ENCODE assay signal across 11 mouse cellular contexts in genomic region chr3:115104802-115105493, GRCm38 (mm10).
DNase-seq lines count a peak whose midpoint lies in the region; ATAC-seq and TF ChIP-seq lines count a peak whose summit lies in the region.
"Had no signal": no experiment of that assay in that cellular context is flagged by ENCODE, and none has a peak within 500 bp of the region (broad histone marks: within the 10 kb centered on the region; RNA-seq: fewer than 3 reads in every experiment).

No protein-coding gene starts in this region.

- no peak overlapping the region for H3K9ac ChIP-seq in ES-E14 (ENCODE audit: insufficient read depth, low read depth, low read length, poor library complexity, severe bottlenecking)
- H3K9ac ChIP-seq in midbrain, embryonic 12.5 days (replicated peaks): no peak overlapping the region
- no peak overlapping the region for H3K9ac ChIP-seq in intestine, embryonic 15.5 days
- H3K9ac ChIP-seq: heart, embryonic 15.5 days; stomach, embryonic 15.5 days had no signal

- H3K27ac ChIP-seq in kidney, adult 2 months (ENCODE audit: insufficient read depth, low read depth, low read length): no peak overlapping the region
- no peak overlapping the region for H3K27ac ChIP-seq in ES-E14 (ENCODE audit: insufficient read depth, low read depth, low read length, poor library complexity, severe bottlenecking)
- no peak overlapping the region for H3K27ac ChIP-seq in midbrain, embryonic 12.5 days (replicated peaks)
- no peak overlapping the region for H3K27ac ChIP-seq in intestine, embryonic 15.5 days
- H3K27ac ChIP-seq: heart, embryonic 15.5 days; stomach, embryonic 15.5 days had no signal

- DNase-seq in kidney, adult 2 months: peak; percentile 10
- DNase-seq in kidney, adult 11 months: no peak
- peak; percentile 13 for DNase-seq in ES-E14 (ENCODE audit: low read depth, low spot score)
- DNase-seq in cerebellum, postnatal 10 days: peak; percentile 52 to 66
- no peak for DNase-seq in B cell, adult 2 months
- DNase-seq in ovary, postnatal 10 days (ENCODE audit: low spot score): no peak
- DNase-seq: kidney, postnatal 4 days had no signal

- TF ChIP-seq POLR2A in kidney, adult 2 months (IDR thresholded peaks at IDR 0.05; ENCODE audit: low read depth, low read length): no peak

- WGBS in kidney, adult 2 months: 47% methylated on average over 8 of the region's 8 CpGs
- 31% methylated on average over 8 of the region's 8 CpGs for WGBS in midbrain, embryonic 12.5 days
- 47% methylated on average over 8 of the region's 8 CpGs for WGBS in intestine, embryonic 15.5 days

- in situ Hi-C loops in ES-E14 (cut with MboI; ENCODE audit: low sequenced_read_pairs in 2 of 2, unreplicated experiment in 2 of 2): no loop called here

- H3K4me1 ChIP-seq in kidney, adult 2 months (ENCODE audit: control insufficient read depth, insufficient read depth, low read length): no peaks in the 10 kb centered on the region
- no peaks in the 10 kb centered on the region for H3K4me1 ChIP-seq in ES-E14 (ENCODE audit: control insufficient read depth in 2 of 2, insufficient read depth in 2 of 2, low read length in 2 of 2, poor library complexity in 1 of 2)
- no peaks in the 10 kb centered on the region for H3K4me1 ChIP-seq in midbrain, embryonic 12.5 days
- H3K4me1 ChIP-seq in intestine, embryonic 15.5 days (replicated peaks): no peaks in the 10 kb centered on the region
- H3K4me1 ChIP-seq: heart, embryonic 15.5 days; stomach, embryonic 15.5 days had no signal

- no peak for TF ChIP-seq CTCF in kidney, adult 2 months (conservative IDR thresholded peaks at IDR 0.05; ENCODE audit: insufficient read depth, insufficient read length, low read depth, low read length)

- no peaks in the 10 kb centered on the region for H3K27me3 ChIP-seq in kidney, adult 2 months (replicated peaks; ENCODE audit: control insufficient read depth, insufficient read depth, low read length)
- no peaks in the 10 kb centered on the region for H3K27me3 ChIP-seq in midbrain, embryonic 12.5 days
- H3K27me3 ChIP-seq in intestine, embryonic 15.5 days (replicated peaks): no peaks in the 10 kb centered on the region
- H3K27me3 ChIP-seq: heart, embryonic 15.5 days; stomach, embryonic 15.5 days had no signal

- ATAC-seq in midbrain, embryonic 12.5 days (ENCODE audit: low FRiP score, low read depth): peak; percentile 92
- no peak for ATAC-seq in intestine, embryonic 15.5 days

- no peaks in the 10 kb centered on the region for H3K9me3 ChIP-seq in ES-E14 (ENCODE audit: control insufficient read depth, insufficient read depth, low read depth, low read length)
- H3K9me3 ChIP-seq in midbrain, embryonic 12.5 days: no peaks in the 10 kb centered on the region
- no peaks in the 10 kb centered on the region for H3K9me3 ChIP-seq in intestine, embryonic 15.5 days
- H3K9me3 ChIP-seq: heart, embryonic 15.5 days; stomach, embryonic 15.5 days had no signal

- H3K4me3 ChIP-seq in kidney, adult 2 months (ENCODE audit: insufficient read depth, low read depth, low read length): no peak overlapping the region
- no peak overlapping the region for H3K4me3 ChIP-seq in ES-E14 (ENCODE audit: insufficient read depth in 1 of 2, low read depth in 1 of 2, low read length in 2 of 2, poor library complexity in 1 of 2, severe bottlenecking in 1 of 2)
- H3K4me3 ChIP-seq in midbrain, embryonic 12.5 days: no peak overlapping the region
- no peak overlapping the region for H3K4me3 ChIP-seq in intestine, embryonic 15.5 days (replicated peaks)
- H3K4me3 ChIP-seq: heart, embryonic 15.5 days; stomach, embryonic 15.5 days had no signal

- H3K4me2 ChIP-seq in midbrain, embryonic 12.5 days (replicated peaks): no peak overlapping the region
- no peak overlapping the region for H3K4me2 ChIP-seq in intestine, embryonic 15.5 days (replicated peaks)
- H3K4me2 ChIP-seq: heart, embryonic 15.5 days; stomach, embryonic 15.5 days had no signal

- no peaks in the 10 kb centered on the region for H3K36me3 ChIP-seq in kidney, adult 2 months (ENCODE audit: control insufficient read depth, insufficient read depth, low read length)
- no peaks in the 10 kb centered on the region for H3K36me3 ChIP-seq in ES-E14 (ENCODE audit: control insufficient read depth, insufficient read depth, low read length, poor library complexity, severe bottlenecking)
- no peaks in the 10 kb centered on the region for H3K36me3 ChIP-seq in midbrain, embryonic 12.5 days
- no peaks in the 10 kb centered on the region for H3K36me3 ChIP-seq in intestine, embryonic 15.5 days
- H3K36me3 ChIP-seq: heart, embryonic 15.5 days; stomach, embryonic 15.5 days had no signal

TF ChIP-seq in ES-E14, 5 proteins besides CTCF, POLR2A, EP300 and RAD21:
- TF ChIP-seq MAFK (IDR thresholded peaks at IDR 0.05; ENCODE audit: insufficient read depth, low read depth, low read length): no peak
- no peak for TF ChIP-seq ZNF384 (IDR thresholded peaks at IDR 0.05; ENCODE audit: low read depth, low read length)
- TF ChIP-seq HCFC1 (IDR thresholded peaks at IDR 0.05; ENCODE audit: borderline replicate concordance, insufficient read depth, low read length): no peak
- TF ChIP-seq ZC3H11A (IDR thresholded peaks at IDR 0.05; ENCODE audit: borderline replicate concordance, low read depth, low read length): no peak
- no peak for TF ChIP-seq CHD2 (IDR thresholded peaks at IDR 0.05; ENCODE audit: low read depth, low read length)

Comparison
In these comparisons a context has a peak if more than half of its experiments do, and no peak if none do; other contexts are left out.
1. DNase-seq: peak in kidney, adult 2 months (single experiment), ES-E14 (single experiment) and cerebellum, postnatal 10 days (2 of 2); none in kidney, adult 11 months (single experiment), B cell, adult 2 months (0 of 2) and ovary, postnatal 10 days (single experiment).